ENCODE assay signal across 8 mouse cellular contexts in genomic region chr5:77122254-77123192, GRCm38 (mm10). TPM values are rescaled to one million over a fixed set of nuclear protein-coding genes. Genes with fewer than 3 reads are reported as not detected.
DNase-seq lines count a peak whose midpoint lies in the region; ATAC-seq and TF ChIP-seq lines count a peak whose summit lies in the region.

No protein-coding gene starts in this region.

- no peaks in the 10 kb centered on the region for H3K9me3 ChIP-seq in lung, embryonic 14.5 days (ENCODE audit: low read depth, low read length)
- H3K9me3 ChIP-seq in forebrain, embryonic 16.5 days (ENCODE audit: control insufficient read depth, low read length), result no peaks in the 10 kb centered on the region

- no peak overlapping the region for H3ac ChIP-seq in myocyte (ENCODE audit: control insufficient read depth, insufficient read length)

- WGBS in lung, embryonic 14.5 days, result 19% methylated on average over 20 of the region's 20 CpGs
- under 1% methylated on average over 20 of the region's 20 CpGs for WGBS in forebrain, embryonic 16.5 days

- no peaks in the 10 kb centered on the region for H3K36me3 ChIP-seq in lung, embryonic 14.5 days (ENCODE audit: insufficient read depth)
- H3K36me3 ChIP-seq in forebrain, embryonic 16.5 days (ENCODE audit: control insufficient read depth, insufficient read depth), result no peaks in the 10 kb centered on the region
- no peaks in the 10 kb centered on the region for H3K36me3 ChIP-seq in myocyte (ENCODE audit: control insufficient read depth, insufficient read depth)

- no peak overlapping the region for H3K4me3 ChIP-seq in lung, embryonic 14.5 days (ENCODE audit: low read depth, low read length)
- no peak overlapping the region for H3K4me3 ChIP-seq in forebrain, embryonic 16.5 days (replicated peaks; ENCODE audit: low read length)
- no peak overlapping the region for H3K4me3 ChIP-seq in myocyte

- H3K79me2 ChIP-seq in myocyte (ENCODE audit: control insufficient read depth, insufficient read depth), result no peaks in the 10 kb centered on the region

- TF ChIP-seq CTCF in lung, embryonic 14.5 days (IDR thresholded peaks at IDR 0.05; ENCODE audit: low read depth), result no peak

- H3K27ac ChIP-seq in lung, embryonic 14.5 days (ENCODE audit: low read depth), result peak overlapping the region; percentile 76
- H3K27ac ChIP-seq in forebrain, embryonic 16.5 days (ENCODE audit: low read length), result no peak overlapping the region

- no peak overlapping the region for H3K4me2 ChIP-seq in lung, embryonic 14.5 days
- H3K4me2 ChIP-seq in forebrain, embryonic 16.5 days (ENCODE audit: low read length), result peak overlapping the region; percentile 18; the same call in 1 of the 2 replicates
- H3K4me2 ChIP-seq in myocyte (ENCODE audit: low read depth), result peak overlapping the region; percentile 63

- peak; percentile 89 for DNase-seq in lung, embryonic 14.5 days
- no peak for DNase-seq in lung, postnatal 14 days
- peak; percentile 33 to 40 for DNase-seq in layer of hippocampus, postnatal 36 days
- DNase-seq in ovary, postnatal 10 days (ENCODE audit: low spot score), result no peak
- DNase-seq in adrenal gland, postnatal 25 days, result no peak

- no peak overlapping the region for H3K9ac ChIP-seq in lung, embryonic 14.5 days
- no peak overlapping the region for H3K9ac ChIP-seq in forebrain, embryonic 16.5 days (replicated peaks; ENCODE audit: low read depth, low read length)

- no peak for TF ChIP-seq POLR2A in myocyte (IDR thresholded peaks at IDR 0.05; ENCODE audit: insufficient read length, low read depth)

- no peaks in the 10 kb centered on the region for H3K27me3 ChIP-seq in lung, embryonic 14.5 days (ENCODE audit: insufficient read depth, low read length)
- peaks cover 19% of the 10 kb centered on the region for H3K27me3 ChIP-seq in forebrain, embryonic 16.5 days (replicated peaks; ENCODE audit: control insufficient read depth, insufficient read depth, low read length)
- no peaks in the 10 kb centered on the region for H3K27me3 ChIP-seq in myocyte (ENCODE audit: control insufficient read depth, insufficient read depth, insufficient read length)

- H3K4me1 ChIP-seq in lung, embryonic 14.5 days (ENCODE audit: insufficient read depth), result peaks cover 22% of the 10 kb centered on the region
- peaks cover 22% of the 10 kb centered on the region for H3K4me1 ChIP-seq in forebrain, embryonic 16.5 days (replicated peaks; ENCODE audit: control insufficient read depth, insufficient read depth, low read length)

- peak; percentile 54 for ATAC-seq in lung, embryonic 14.5 days (ENCODE audit: insufficient read depth)
- peak; percentile 89 for ATAC-seq in forebrain, embryonic 16.5 days
- no peak for ATAC-seq in activated CD4-positive, CD25-positive, alpha-beta regulatory T cell, adult 4 months

TF ChIP-seq in myocyte, 11 proteins besides CTCF, POLR2A, EP300 and RAD21:
- no peak for TF ChIP-seq USF1 (IDR thresholded peaks at IDR 0.05; ENCODE audit: low read depth)
- no peak for TF ChIP-seq E2F4 (IDR thresholded peaks at IDR 0.05; ENCODE audit: insufficient read depth)
- TF ChIP-seq MYOG (IDR thresholded peaks at IDR 0.05; ENCODE audit: control insufficient read depth in 1 of 3, insufficient read depth in 1 of 3, insufficient read length in 2 of 3, low read depth in 2 of 3), result peak in 1 of 3 experiments; percentile 5
- peak; percentile 61 to 83 (median 73) for TF ChIP-seq MYOD1 (IDR thresholded peaks at IDR 0.05; ENCODE audit: control insufficient read depth in 1 of 3, insufficient read length in 2 of 3, low read depth in 2 of 3)
- no peak for TF ChIP-seq CEBPB (IDR thresholded peaks at IDR 0.05; ENCODE audit: insufficient read depth, poor library complexity, severe bottlenecking)
- TF ChIP-seq SRF (IDR thresholded peaks at IDR 0.05; ENCODE audit: control insufficient read depth, insufficient read length, low read depth), result no peak
- no peak for TF ChIP-seq REST (IDR thresholded peaks at IDR 0.05; ENCODE audit: insufficient read depth, insufficient read length)
- no peak for TF ChIP-seq MAX (IDR thresholded peaks at IDR 0.05; ENCODE audit: low read depth)
- TF ChIP-seq TCF3 (IDR thresholded peaks at IDR 0.05; ENCODE audit: insufficient read length, low read depth), result no peak
- no peak for TF ChIP-seq POLR2AphosphoS2 (IDR thresholded peaks at IDR 0.05; ENCODE audit: insufficient read length, low read depth)
- no peak for TF ChIP-seq TCF12 (IDR thresholded peaks at IDR 0.05; ENCODE audit: insufficient read depth, poor library complexity, severe bottlenecking)

RNA-seq across cellular contexts. Expression of gene Hopx, which starts 7.6 kb away (rescaled TPM):
- polyA plus RNA-seq in lung, embryonic 14.5 days (2014; fragmentation: Nextera tagmentation; extraction: Ambion mirVana), result 2.4 and 3.6 TPM in 2 replicates
- polyA plus RNA-seq in forebrain, embryonic 16.5 days (2015; fragmentation: Nextera tagmentation; extraction: Ambion mirVana), result 1.2 and 1.6 TPM in 2 replicates
- total RNA-seq in layer of hippocampus, postnatal 36 days (2021), result 10 to 100 TPM; 85.0 to 92.8 TPM
- polyA plus RNA-seq in myocyte (2012; fragmentation: generic; extraction: Trizol), result 0.68 TPM
- 10 to 100 TPM; 17.5 to 20.6 TPM for polyA plus RNA-seq in activated CD4-positive, CD25-positive, alpha-beta regulatory T cell, adult 4 months (2017; shearing (Covaris generic))
- 1.7 and 2.6 TPM in 2 replicates for total RNA-seq in adrenal gland, postnatal 25 days (2021)

Comparison
In these comparisons a context has a peak if more than half of its experiments do, and no peak if none do; other contexts are left out.
1. DNase-seq: peak in lung, embryonic 14.5 days (single experiment) and layer of hippocampus, postnatal 36 days (2 of 2); none in lung, postnatal 14 days (single experiment), ovary, postnatal 10 days (single experiment) and adrenal gland, postnatal 25 days (single experiment).